Mouse (Mus musculus) liver, adult (tissue): ENCODE measurements at regions not wholly inside any gene's neighbourhood (a gene's known extent, or its start where the extent isn't known, plus 50 kb on each side); places are given as distances from the start of the nearest gene placed in this dataset.

Experiments
- GATA4 ChIP-seq: IDR thresholded peaks from 2 replicates; pipeline ENCODE4 v1.6.1; 2014; ENCODE audit warnings: mild to moderate bottlenecking, low read length; ENCODE audit not compliant: insufficient replicate concordance

DNA sequence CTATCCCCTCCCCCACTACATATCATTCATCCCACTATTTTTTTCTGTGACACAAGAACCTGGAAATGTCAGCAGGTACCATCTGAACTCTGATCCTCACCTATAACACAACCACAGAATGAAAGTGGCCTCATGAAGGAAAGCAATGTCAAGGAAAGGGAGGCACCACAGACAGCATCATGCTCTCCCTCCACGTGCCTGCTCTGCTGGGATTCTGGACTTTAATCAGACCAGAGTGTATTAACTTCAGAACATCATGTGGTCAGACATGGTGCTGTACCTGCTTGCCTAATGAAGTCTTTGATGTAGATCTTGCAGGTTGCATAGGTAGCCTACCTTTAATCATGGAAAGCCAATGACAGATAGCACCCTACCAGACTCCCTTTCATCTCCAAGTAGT is 400.8 kb upstream of the Nrp1 start:
- TF ChIP-seq GATA4: no peak

DNA sequence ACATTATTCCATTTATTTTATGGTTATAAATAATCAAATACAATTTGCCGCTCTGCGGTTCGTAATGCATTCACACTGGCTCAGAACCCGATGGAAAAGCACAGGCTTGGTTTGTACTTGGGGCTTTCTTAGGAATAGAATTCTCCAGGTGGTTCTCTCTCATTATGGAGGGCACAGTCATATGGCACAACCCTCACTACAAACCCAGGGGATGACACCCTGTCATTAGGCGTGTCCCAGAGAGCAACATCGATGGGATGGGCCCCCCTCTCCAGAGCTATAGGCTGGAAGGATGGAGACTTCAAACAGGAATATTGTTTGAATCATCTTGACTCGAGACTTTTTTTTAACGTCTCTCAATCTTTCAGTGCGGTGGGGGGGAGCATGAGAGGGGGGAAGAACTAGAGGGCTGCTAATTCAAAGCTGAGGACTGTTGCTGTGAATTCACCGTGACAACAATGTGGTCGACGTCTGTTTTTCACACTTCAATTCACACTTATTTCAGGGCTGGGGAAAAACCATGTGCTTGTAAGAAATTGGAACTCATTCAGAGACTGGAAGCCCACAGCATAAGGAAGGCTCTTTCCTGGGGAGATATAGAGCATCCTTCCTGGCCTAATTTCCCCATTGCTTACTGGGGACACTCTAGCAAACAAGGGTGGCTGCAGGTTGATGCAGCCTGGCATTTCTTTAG is 399.9 kb upstream of the Nrp1 start:
- no peak for TF ChIP-seq GATA4

DNA sequence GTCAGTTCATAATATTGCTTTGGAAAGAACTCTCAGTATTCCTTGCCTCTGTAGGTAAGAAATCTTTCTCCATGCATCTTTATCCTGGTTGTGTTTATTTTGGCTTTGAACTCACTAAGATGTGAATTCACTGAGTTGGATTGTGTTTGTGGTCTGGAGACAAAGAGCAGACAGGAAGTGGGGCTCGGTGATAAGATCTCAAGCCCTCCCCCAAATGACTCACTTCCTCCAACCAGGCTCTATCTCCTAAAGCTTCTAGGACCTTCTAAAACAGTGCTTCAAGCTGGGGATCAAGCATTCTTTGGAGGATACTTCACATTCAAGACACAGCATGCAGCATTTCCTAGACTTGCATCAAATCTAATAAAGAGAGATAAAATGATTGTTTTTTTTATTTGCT is 395.5 kb upstream of the Nrp1 start:
- TF ChIP-seq GATA4: no peak

DNA sequence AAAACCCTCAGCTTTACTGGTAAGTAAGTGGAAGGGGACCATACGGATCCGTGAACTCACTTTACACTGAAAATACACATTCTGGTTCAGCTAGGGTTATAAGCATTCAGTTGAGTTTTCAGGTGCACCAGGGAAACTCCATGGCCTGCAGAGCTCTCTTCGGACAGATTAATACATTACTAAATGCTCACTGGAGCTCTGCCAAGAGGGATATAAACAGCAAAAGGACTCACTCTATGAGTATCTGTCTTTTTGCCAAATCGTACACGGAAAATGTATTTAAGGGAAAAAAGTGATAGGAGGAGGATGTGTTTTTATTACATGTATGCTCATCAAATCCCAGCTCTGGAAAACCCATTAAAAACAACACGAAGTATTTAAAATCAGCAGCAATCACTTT is 394.8 kb upstream of the Nrp1 start:
- no peak for TF ChIP-seq GATA4

DNA sequence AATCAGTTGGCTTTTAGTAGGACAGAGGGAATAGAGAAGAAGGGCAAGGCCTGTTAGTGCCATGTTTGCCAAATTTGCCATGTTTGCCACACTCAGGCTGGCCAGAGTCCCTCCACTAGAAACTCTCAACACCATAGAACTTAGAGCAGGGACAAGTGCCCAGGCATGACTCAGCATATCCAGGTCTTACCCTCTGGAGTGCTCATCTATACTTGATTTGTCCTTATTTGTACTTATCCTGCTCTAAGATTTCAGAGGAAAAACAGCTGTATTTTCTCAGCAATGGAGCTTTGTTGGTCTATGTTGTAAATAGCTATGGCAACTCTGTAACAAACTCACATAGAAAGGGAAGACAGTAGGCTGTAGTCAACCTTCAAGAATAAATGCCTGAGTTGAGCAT is 393.6 kb upstream of the Nrp1 start:
- TF ChIP-seq GATA4: no peak

DNA sequence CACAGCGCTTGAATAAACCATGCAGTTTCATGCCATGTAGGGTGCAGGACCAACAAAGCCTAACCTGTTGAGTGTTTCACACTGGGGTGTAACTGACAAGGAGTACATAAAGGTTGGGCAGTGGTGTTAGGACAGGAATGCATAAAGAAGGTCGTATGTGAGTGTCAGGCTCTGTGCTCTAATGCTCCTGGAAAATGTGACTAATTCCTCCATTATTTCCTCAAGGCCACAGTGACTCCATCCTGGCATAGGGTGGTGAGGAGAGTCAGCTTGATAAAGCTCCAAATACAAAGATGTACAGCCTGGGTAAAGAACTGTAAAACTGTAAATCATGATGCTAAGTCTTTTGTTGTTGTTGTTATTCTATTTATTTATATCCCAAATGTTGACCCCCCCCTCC is 393.1 kb upstream of the Nrp1 start:
- no peak for TF ChIP-seq GATA4

DNA sequence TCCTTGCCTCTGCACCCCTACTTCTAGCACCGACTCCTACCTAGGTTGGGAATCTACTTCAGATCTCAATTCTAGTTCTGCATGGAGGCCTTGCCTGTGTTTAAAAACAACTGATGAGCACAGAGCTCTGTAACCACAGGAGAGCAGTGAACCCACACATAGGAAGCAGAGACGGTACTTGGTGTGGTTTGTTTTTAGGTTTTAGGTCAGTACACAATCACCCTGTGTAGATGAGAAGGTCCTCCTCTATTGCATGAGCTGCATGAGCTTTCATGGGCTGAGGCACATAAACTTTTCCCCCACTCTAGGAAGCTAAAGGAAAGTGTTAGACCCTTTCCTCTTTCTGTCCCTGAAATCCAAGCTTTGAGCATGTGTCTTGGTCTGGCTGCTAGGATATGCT is 390.4 kb upstream of the Nrp1 start:
- no peak for TF ChIP-seq GATA4

DNA sequence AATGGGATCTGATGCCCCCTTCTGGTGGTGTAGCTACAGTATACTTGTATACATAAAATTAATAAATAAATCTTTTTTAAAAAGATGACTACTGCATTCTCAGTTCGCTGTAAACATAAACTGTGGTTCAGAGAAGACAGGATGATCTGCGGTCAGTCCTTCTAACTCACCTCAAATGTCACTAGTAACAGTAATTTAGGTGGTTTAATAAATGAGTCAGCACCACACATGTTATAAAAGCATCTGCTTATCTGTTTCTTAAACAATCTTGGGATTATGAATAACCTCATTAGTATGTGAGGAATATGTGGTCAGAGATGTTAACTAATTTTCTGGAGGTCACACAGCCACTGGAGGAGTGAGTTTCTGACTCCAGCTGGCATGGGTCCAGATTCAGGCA is 385.2 kb upstream of the Nrp1 start:
- no peak for TF ChIP-seq GATA4

DNA sequence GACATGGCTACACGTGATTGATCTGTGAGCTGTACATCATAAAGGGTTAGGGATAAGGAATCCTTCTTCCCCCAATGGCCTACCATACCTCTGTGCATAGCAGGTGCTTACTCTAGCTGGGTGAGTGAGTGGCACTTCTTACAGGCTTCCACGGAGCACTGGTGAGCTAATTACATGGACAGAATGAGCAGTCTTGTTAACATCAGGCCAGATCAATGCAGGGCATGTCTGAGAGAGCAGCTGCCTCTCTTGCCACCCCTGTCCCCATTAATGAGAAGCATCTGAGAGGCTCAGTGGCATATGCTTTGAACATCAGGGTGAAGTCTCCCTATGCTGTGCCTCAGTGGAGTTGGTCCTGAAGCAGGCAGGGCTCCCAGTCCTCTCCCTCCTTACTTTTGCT is 380.7 kb upstream of the Nrp1 start:
- TF ChIP-seq GATA4: no peak

DNA sequence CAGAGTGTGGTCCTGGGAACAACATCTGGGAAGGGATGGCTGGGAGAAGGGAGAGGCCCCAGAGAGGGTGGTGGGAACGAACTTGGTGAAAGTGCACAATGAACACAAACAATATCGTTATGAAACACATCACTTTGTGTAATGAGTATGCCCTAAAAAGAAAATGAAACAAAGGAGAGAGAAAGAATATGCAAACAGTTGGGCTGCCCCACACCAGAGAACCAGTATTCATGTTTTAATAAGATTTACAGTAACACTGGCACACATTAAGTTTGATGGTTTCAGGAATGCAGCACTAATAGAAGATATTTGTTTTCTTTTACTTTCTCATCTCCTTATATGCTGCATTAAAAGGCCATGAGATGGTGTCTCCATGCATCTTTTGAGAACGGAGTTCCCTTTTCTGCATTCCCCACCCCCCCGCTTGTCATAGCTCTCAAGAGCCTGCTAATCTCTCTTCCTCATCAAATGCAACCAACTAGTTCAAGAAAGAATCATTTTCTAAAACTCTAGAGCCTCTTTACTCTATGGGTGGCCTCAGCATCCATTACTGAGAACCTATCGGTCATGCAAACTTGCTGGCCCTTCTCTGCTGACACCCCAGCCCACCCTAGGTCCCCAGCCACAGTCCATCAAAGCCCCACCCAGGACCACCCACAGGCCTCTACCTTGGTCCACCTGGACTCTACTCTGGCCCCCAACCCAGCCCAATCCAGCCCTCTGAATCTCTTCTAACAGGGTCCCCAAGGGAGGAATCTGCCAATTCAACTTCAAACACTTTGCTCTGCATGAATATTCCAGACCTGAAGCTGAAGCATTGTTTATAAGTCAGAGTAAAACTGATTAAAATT is 379.0 kb upstream of the Nrp1 start:
- no peak for TF ChIP-seq GATA4

DNA sequence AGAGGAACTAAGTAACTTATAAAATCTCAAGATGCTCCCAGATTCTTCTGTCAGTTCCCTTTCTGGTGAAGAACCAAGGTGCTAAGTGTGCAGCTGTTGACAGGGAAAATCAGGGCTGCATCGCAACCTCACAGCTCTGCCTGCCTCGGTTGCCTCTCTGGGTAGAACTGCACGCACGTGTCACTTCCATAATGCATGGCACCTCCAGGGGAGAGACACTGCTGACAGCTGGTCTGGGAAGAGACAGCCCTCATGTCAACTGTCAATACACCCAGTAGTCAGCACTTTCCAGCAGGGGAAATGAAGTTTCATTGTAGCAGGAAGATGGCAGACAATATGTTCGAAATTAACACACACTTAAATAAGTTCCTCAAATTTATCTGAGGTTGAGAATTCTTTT is 376.2 kb upstream of the Nrp1 start:
- TF ChIP-seq GATA4: no peak

DNA sequence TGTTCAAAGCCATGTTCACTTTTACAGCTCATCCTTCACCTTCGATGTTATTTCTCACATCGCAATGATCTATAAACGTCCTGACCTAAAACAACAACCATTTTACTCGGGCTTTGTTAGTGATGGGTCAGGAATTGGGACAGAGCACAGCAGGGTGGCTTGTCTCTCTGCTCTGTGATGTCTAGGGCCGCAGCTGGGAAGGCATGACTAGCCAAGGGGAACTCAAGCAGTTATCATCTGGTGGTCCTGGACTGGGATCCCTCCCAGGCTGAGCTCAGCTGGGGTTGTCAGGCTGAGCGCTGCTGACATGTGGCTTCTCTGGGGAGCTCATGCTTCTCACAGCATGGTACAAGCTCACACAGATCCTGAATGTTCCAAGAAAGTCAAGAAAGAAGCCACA is 372.8 kb upstream of the Nrp1 start:
- no peak for TF ChIP-seq GATA4

DNA sequence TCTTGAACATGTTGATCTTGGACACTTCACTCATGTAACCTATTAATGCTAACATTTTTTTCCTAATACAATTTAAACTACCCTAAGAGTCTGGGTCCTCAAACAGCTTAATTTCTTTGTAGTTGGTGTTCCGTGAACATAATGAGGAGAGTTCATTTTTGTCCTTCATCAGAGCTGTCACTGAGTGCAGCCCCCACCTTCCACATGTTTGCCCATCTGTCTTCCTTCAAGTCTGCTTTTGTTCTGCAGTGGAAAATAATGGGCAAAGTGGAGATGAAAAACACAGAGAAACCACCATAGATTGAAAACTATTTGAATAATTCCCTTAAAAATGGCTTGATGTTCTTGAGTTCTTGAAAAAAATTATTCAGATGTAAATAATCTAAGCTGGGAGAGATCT is 369.5 kb upstream of the Nrp1 start:
- TF ChIP-seq GATA4: no peak

DNA sequence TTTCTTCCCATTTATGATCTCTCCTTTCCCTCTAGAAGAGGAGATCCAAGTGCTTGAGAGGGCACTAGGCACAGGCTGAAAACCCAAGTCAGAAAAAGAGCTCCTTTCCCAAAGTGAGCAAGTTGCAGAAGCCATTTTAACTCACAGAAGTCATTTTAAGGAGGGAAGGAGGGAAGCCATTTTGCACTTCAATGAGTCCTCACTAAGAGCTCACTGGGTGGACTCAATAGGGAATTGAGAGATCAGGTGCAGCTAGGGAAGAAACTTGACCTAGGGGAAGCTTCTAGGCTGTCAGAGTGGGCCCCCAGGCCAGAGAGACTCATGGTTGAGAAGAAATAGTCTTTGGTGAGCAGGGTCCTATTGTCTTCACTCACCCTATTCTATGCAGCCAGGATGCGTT is 363.5 kb upstream of the Nrp1 start:
- no peak for TF ChIP-seq GATA4

DNA sequence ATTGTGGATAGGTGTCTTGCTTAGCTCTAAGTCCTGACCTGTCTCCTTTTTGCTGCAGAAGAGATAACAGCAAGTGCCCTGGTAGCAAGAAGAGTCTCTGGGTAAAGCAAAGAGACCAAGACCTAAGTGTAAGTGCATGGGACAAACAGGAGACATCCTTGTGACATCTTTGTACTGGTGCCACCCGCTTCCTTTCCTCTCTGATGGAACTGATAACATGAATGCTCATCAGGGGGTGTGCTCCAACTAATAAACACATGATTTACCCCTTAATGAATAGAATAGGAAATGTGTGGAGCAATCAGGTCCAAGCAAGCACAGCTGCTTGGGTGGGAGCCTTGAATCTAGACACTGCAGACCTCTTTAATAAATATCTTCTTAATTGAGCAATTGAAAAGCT is 362.9 kb upstream of the Nrp1 start:
- no peak for TF ChIP-seq GATA4

DNA sequence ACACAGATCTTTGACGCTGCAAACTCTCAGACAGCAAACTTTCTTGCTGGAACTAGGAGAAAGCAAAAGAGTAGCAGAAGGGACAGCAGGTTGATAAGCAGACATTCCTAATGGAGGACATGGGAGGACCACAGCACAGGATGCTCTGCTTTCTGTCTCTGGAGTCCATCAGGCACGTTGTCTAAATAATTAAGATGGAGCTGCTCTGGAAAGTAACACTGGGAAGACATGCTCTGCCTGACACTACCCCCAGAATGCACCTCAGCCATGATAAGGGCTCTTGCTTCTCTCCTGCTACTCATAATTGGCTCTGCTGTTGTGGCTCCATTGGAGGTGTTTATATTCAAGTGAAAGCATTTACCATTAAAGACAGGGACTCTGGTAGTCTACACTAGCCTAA is 356.0 kb upstream of the Nrp1 start:
- TF ChIP-seq GATA4: no peak

DNA sequence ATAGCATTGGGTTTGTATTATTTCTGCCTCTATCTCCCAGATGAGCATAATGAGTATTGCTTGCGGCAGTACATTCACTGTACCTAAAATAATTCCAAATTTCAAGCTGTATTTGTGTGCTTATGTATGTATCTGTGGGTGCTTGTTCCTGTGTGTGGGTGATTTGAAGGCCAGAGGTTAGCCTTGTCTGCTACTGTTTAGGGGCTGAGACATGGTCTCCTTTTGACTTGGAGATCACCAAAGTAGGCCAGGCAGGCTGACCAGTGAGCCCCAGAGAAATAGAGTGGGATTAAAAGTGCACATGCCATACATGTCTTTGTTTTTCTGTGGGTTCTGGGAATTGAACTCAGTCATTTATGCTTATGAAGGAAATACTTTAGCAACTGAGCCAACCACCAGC is 355.6 kb upstream of the Nrp1 start:
- TF ChIP-seq GATA4: no peak
